Mouse (Mus musculus) left cerebral cortex, adult 8-10 months (tissue): Measurements from ENCODE around the gene Atp7b. TPM values are rescaled to one million over a fixed set of nuclear protein-coding genes. Genes with fewer than 3 reads are reported as not detected.

Source experiments
- total RNA-seq, 4 experiments: library from RNA; stranded (reverse); gene quantifications; 2 replicates each; pipeline ENCODE4 v1.2.4; 2022

Atp7b gene
- total RNA-seq, 4 experiments from 2014 or later = 2.0 to 2.3 (median 2.2) TPM

Other genes starting within 250 kb of the Atp7b start
- not detected for gene Defb50, start 236.8 kb downstream of the Atp7b start, total RNA-seq
- gene Defb2, start 220.4 kb downstream of the Atp7b start, total RNA-seq = not detected
- gene Defb10, start 201.4 kb downstream of the Atp7b start, total RNA-seq = not detected
- gene Defb9, start 174.9 kb downstream of the Atp7b start, total RNA-seq = not detected
- not detected for gene Defb11, start 153.9 kb downstream of the Atp7b start, total RNA-seq
- gene Defb15, start 127.6 kb downstream of the Atp7b start, total RNA-seq = not detected
- gene Defb35, start 122.0 kb downstream of the Atp7b start, total RNA-seq = not detected
- not detected for gene Defb13, start 113.5 kb downstream of the Atp7b start, total RNA-seq
- not detected for gene Fam90a1a, start 101.6 kb downstream of the Atp7b start, total RNA-seq
- not detected for gene Ccdc70, start 90.5 kb downstream of the Atp7b start, total RNA-seq
- 10 to 100 TPM; 31.6 to 34.7 (median 33.8) TPM for gene Alg11, start 416 bp upstream of the Atp7b start, total RNA-seq
- gene Nek5, start 64.7 kb upstream of the Atp7b start, total RNA-seq = under 1 TPM in 2 of 4 experiments, not detected in 2; 0.27 to 0.33 TPM
- 1 to 10 TPM; 1.6 to 3.5 (median 2.1) TPM for gene Nek3, start 106.1 kb upstream of the Atp7b start, total RNA-seq
- under 1 TPM in 3 of 4 experiments, not detected in 1; 0.30 to 0.63 (median 0.51) TPM for gene Ckap2, start 125.5 kb upstream of the Atp7b start, total RNA-seq
- gene Vps36, start 132.5 kb upstream of the Atp7b start, total RNA-seq = 10 to 100 TPM; 19.3 to 24.8 (median 20.4) TPM
- 1 to 10 TPM; 3.0 to 4.2 (median 3.4) TPM for gene Thsd1, start 167.0 kb upstream of the Atp7b start, total RNA-seq
- not detected for gene Tpte, start 223.1 kb upstream of the Atp7b start, total RNA-seq